Mouse (Mus musculus): Measurements from ENCODE around the gene Fxyd6.

GRCm38 (mm10) chr9:45355192-45355591, 14.8 kb upstream of the Fxyd6 start:
- TF ChIP-seq POLR2A (IDR thresholded peaks at IDR 0.05; ENCODE audit: extremely low read depth, insufficient read depth, low read length) (no peak), CTCF (IDR thresholded peaks at IDR 0.05; ENCODE audit: extremely low read depth, insufficient read depth, low read length) (no peak)

Measured in cortical plate, adult 2 months (tissue).